Mouse (Mus musculus) natural killer cell, adult 2 months (primary cell): ENCODE data around the gene Rgp1.
"Not testable (repeated sequence)": the region's sequence is repeated elsewhere in the genome, so short reads cannot be mapped to it uniquely, and the experiment has no call there.

ENCODE experiments used
- DNase-seq, 2 experiments: peaks; one replicate each; pipeline ENCODE4 v3.0.0; 2022; ENCODE audit warnings: low spot score in 2 of 2

The Rgp1 gene

DNA sequence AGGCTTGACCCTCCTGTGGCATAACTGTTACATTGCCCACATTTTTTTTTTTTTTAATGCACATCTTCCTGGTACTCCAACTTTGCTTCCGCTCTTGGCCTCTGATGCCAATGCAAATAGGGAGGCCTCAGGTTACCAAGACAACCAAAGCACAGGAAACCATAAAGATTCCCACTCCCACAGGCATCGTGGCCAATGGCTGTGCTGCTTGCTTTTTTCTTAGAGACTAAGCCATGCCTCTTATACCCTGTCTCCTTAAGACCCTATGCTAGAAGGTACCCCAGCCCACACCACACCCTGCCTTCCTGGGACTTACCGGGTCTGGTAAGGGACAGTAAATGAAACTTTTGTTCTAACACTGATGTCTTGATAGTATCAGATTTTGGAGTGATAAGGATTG, 14.9 kb downstream of the Rgp1 start:
- DNase-seq, result no peak

DNA sequence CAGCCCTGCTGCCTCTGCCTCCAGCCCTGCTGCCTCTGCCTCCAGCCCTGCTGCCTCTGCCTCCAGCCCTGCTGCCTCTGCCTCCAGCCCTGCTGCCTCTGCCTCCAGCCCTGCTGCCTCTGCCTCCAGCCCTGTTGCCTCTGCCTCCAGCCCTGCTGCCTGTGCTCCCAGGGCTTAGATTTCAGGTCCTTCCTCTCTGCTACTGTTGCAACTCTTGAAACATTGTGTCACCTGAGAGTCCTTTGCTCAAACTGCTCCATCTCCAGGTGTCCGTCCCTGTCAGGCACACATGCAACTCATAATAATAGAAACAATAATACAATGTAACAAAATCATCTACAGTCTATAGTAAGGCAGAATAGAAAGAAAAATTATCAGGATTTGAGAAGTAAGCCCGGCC, 18.1 kb downstream of the Rgp1 start:
- DNase-seq, result not testable (repeated sequence)

DNA sequence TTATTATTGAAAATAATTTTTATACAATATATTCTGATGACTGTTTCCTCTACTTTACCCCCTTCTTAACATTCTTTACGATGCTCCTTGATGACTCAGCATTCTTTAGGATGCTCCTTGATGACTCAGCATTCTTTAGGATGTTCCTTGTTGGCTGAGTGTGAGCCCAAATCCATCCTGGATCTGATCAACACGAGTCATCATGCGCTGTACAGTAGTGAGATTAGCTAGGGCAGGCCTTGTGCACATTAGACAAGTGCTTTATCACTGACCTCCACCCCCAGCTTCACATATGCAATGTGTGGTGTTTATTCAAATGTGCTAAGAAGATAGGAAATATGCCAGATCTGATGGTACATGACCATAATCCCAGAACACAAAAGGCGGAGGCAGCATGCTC, 19.7 kb downstream of the Rgp1 start:
- no peak for DNase-seq

- DNase-seq, result no peak
Measured at GRCm38 (mm10) chr4:43598650-43599380, 20.3 kb downstream of the Rgp1 start.

DNA sequence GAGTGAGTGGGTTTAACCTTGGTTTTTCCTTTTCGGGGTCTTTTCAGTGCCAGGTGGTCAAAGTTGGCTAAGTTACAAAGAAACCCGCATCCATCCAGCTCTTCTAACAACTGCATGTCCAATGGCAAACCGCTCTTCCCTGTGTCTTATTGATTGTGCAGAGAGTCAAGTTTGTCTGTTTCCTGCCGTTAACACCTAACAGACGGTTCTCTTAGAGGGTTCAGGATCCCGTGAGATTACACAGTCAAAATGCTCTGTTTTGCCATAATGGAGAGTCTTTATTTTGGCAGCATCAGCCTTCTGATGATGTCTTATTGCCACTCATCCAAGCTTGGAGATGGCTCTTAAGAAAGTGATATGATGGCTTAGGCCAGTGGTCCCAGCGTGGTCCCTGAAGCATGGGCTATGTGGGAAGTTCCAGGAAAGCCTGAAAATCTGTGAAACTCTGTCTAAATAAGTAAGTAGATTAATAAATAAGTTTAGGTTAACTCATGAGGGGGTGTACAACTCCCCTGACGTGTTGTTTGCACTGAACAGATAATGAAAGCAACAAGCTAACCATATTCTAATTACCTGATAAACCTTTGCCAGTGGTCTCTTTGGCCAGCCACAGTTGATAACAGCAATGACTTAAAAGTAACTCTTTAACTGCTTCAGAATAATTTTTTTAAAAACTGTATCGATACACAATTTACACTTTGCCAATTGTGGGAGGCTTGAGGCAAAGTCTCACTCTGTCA, 21.9 kb downstream of the Rgp1 start:
- no peak for DNase-seq

DNA sequence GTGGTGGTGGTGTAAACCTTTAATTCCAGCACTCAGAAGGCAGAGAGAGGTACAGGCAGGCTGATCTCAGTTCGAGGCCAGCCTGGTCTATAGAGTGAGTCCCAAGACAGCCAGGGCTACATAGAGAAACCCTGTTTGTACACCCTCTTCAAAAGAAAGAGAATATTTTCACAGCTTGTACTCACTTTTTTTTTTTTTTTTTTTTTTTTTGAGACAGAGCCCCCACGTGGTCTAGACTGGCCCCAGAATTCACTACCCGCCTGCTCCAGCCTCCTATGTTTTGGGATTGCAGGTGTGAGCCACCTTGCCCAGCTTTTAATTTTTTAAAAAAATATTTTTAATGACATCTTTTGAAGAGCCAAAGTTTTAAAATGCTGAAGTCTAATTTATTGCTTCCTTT, 25.6 kb downstream of the Rgp1 start:
- no peak for DNase-seq

GRCm38 (mm10) chr4:43604751-43605685, 26.5 kb downstream of the Rgp1 start:
- no peak for DNase-seq

DNA sequence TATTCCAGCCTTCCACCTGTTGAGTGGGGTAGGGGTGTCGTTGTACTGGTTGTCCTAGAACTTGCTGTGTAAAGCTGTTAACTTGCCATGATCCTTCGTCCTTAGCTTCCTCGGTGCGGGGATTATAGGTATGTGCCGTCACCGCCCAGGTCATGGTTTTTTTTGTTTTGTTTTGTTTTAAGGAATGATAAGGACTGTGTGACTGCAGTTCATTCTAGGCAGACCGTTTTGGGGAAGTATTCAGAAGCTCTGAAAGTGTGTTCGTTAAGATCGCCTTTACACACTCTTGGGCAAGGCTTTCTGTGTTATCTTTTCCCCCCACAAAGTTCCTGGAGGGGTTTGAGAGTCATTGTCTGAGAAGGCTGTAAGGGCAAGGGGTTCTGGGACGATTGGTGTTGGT, 34.0 kb downstream of the Rgp1 start:
- DNase-seq, result no peak

DNA sequence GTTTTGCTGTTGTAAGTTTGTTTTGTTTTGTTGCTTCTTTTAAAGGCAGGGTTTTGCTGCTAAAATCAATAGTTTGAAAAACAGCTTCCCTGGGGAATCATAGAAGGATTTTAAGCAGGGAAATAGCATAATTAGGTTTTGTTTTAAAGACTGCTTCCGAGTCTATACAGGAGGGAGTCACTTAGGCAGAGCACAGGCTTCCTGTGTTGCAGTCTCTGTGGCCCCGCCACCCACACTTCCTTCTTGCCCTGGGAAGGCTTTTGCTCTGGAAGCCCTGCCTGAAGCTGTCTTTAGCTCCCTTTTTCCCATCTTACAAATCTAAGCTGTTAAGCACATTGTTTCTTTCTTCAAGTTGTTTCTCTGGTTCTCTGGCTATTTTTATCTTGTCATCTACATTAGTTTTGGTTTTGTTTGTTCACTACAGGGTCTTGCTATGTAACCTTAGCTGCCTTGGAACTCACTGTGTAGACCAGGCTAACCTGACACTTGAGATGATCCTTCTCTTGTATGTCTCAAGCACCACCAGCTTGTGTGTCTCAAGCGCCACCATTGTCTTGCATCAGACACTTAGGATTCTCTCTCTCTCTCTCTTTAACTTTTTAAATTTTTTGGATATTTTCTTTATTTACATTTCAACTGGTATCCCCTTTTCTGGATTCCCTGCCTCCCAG, 34.7 kb downstream of the Rgp1 start:
- DNase-seq, result peak in 1 of 2 experiments; percentile 18

GRCm38 (mm10) chr4:43620146-43620778, 41.7 kb downstream of the Rgp1 start:
- DNase-seq, result no peak

GRCm38 (mm10) chr4:43629106-43629817, 50.7 kb downstream of the Rgp1 start:
- no peak for DNase-seq

DNA sequence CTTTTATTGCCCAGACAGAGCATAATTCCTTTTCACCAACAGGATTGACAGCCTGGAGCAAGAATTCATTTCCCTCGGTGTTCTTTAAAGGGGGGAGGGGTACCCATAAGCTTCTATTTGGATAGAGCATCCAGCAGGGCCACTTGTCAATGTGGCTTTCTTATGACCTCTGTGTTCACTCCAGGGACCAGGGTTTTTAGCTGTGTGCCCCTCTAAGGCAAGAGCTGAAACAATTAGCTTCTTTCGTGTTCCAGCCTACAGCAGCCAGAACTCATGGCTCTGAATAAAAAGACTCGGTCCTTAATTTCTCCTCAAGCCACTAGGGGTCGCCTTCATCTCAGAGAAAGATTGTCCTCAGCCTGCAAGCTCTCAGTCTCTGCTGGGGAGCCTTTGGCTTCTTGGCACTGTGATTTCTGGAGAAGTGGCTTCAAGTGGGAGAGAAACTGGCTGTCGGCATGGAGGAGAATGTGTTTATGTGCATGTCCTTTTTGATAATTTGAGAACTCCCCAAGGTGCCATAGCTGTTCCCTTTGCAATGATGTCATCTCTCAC, 51.6 kb downstream of the Rgp1 start:
- peak; percentile 57 to 75 for DNase-seq

DNA sequence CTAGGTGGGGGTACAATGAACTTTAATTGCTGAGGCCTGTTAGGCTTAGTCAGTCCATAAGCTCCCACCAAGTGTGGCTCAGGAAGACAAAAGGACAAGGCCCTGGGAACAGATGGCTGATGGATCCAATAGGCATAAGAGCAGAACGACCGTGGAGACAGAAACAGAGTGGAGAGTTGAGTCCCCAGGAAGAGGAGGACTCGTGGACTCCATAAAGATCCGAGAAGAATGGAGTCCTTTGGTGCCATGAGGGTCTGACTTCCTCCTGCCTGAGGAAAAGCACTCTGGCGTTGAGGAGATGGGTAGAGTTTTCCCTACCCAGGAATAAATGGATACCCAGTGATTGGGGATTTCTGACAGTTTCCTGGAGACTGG, 52.1 kb downstream of the Rgp1 start:
- no peak for DNase-seq

DNA sequence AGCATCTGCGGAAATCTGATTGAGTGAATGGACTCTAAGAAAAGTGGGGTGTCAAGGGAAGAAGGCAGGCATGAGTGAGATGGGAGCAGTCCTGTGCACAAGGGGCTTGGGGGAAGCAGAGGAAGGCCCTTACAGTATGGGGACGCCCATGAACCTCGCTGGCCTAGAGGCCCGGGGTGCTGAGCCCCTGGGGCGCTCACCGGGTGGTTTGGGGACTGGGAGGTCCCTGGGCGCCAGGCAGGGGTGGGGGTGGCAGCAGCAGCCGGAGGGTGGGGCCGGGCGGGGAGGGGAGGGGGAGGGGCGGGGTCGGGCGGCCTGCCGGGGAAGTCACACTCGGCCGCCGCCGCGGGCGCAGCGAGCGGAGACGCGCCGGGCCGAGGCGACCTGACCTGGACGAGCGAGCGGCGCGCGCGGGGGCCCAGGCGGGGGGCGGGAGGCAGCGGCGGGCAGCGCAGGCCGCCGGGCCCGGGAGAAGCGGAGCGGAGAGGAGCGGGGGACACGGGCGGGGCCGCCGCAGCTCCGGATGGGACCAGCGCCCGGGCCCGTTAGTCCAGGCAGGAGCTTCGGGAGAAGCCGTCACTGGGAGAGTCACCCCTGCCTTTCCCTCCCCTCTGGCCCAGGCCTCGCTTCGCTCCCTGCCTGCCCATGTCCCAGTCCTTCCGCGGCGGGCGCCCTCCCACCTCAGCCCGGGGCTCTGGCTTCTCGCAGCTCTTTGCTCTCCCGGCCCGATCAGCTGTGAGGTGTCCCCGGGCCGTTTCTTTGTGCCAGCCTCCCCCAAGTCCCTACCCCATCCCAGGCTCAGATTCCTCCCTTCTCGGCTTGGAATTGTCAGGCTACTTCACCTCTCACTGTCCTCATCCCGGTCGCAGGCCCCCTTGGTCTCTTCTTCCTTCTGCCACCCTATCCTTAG, 52.8 kb downstream of the Rgp1 start, which contains the start of gene Npr2:
Gene Npr2 (plus strand): TSS at position 890 of the 910 bp plus-strand sequence.
- no peak for DNase-seq

GRCm38 (mm10) chr4:43631956-43632920, 53.7 kb downstream of the Rgp1 start:
- DNase-seq, result no peak

DNA sequence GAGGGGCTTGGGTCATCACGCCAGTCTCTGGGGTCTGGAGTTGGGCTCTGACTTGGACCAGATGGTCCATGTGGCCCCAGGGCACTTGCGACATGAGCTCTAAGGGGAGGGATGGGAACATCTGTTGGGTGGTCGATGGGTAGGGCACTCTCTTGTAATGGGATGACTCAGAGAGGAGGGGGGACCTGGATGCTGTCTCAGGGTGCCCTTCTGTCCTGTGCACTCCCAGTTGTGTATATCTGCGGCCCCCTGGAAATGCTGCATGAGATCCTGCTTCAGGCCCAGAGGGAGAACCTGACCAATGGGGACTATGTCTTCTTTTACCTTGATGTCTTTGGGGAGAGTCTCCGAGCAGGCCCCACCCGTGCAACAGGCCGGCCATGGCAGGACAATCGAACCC, 54.8 kb downstream of the Rgp1 start:
- no peak for DNase-seq

DNA sequence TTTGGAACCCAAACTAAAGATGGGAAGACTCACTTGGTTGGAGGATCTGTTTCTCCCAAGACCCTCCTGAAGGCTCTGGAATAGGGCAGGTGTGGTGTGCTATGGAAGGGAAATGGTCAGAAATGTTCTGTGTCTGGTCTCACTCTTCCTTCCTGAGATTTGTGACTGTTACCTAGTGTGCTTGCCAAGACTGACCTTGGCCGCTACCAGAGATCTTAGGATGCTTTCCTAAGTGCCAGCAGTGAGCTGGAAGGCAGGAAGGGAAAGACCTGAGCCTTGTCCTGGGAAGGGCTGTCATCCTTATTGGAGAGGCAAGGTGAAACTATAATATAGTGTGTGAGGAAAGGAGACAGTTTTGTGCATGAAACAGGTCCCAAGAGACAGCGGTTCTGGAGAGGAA, 55.2 kb downstream of the Rgp1 start:
- no peak for DNase-seq
